Mouse (Mus musculus) cerebellum, adult 2 months (tissue): ENCODE results near the gene Dnah2.

Experiments
- CTCF ChIP-seq: fragments of 200-500 bp; IDR thresholded peaks from 2 replicates; pipeline ENCODE4 v1.5.1; 2011; ENCODE audit warnings: low read depth, mild to moderate bottlenecking, control low read depth, low read length, moderate library complexity, borderline replicate concordance; ENCODE audit not compliant: insufficient read depth
- POLR2A ChIP-seq: fragments of 200-500 bp; IDR thresholded peaks from 2 replicates; pipeline ENCODE4 v1.6.1; 2011; ENCODE audit warnings: low read length, control low read depth, borderline replicate concordance; ENCODE audit not compliant: insufficient read depth

DNA sequence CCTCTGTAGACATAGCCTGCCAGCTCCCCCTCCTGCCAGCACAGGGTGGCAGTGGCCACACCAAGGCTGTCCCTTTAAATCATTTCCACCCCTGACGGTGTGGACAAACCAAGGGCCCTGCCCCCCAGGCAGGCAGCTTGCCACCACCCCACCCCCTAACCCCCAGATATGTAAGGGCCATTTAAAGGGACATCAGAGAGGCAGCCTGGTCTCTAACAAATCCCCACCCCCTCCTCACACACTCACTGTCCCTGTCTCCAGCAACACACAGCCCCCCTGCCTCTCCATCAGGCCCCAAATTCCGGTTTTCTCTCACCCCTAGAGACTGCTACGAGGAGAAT, 133.6 kb downstream of the Dnah2 start:
- no peak for TF ChIP-seq CTCF
- TF ChIP-seq POLR2A, result peak; percentile 15; the same call in 1 of the 2 replicates
